Mouse (Mus musculus) lung, adult 2 months (tissue): ENCODE data around the gene Grin2b.

Experiments used
- CTCF ChIP-seq: fragments of 200-500 bp; IDR thresholded peaks from 2 replicates; pipeline ENCODE4 v1.5.1; 2011; ENCODE audit warnings: mild to moderate bottlenecking, low read length, control low read depth; ENCODE audit not compliant: insufficient read depth
- POLR2A ChIP-seq: fragments of 200-500 bp; IDR thresholded peaks from 2 replicates; pipeline ENCODE4 v1.6.1; 2011; ENCODE audit warnings: low read depth, mild to moderate bottlenecking, control low read depth, low read length, borderline replicate concordance; ENCODE audit errors: extremely low read depth

GRCm38 (mm10) chr6:135944358-135944757 lies 229.0 kb downstream of the Grin2b start:
- TF ChIP-seq CTCF: no peak
- no peak for TF ChIP-seq POLR2A
